Mouse (Mus musculus) liver, embryonic 11.5 days (tissue): ENCODE measurements around the gene Wdr82. TPM values are rescaled to one million over a fixed set of nuclear protein-coding genes. Genes with fewer than 3 reads are reported as not detected.

ENCODE experiments used
- ATAC-seq: fragments of 200-750 bp; cut with Nextera tagmentation; replicated peaks from 2 replicates; pipeline ENCODE4 v1.8.0; 2017; ENCODE audit warnings: moderate number of reproducible peaks, mild to moderate bottlenecking, moderate TSS enrichment, moderate library complexity; ENCODE audit not compliant: low FRiP score
- DNase-seq: peaks from one replicate; pipeline ENCODE4 v3.0.0-alpha.2; 2017; ENCODE audit warnings: low spot score
- H3K27ac ChIP-seq: fragments of 300-500 bp; sonication (generic); 2 replicates; pipeline ENCODE4 v1.5.1; 2014; ENCODE audit warnings: mild to moderate bottlenecking, low read depth, low read length, control low read depth
- H3K27me3 ChIP-seq: fragments of 300-500 bp; sonication (generic); replicated peaks from 2 replicates; pipeline ENCODE4 v1.6.1; 2014; ENCODE audit warnings: low read length, mixed read lengths; ENCODE audit not compliant: control insufficient read depth, insufficient read depth
- H3K36me3 ChIP-seq: fragments of 300-500 bp; sonication (generic); 2 replicates; pipeline ENCODE4 v1.6.1; 2014; ENCODE audit warnings: mild to moderate bottlenecking, low read length, moderate library complexity, mixed read lengths; ENCODE audit not compliant: control insufficient read depth, insufficient read depth
- H3K4me1 ChIP-seq: fragments of 300-500 bp; sonication (generic); replicated peaks from 2 replicates; pipeline ENCODE4 v1.6.1; 2014; ENCODE audit warnings: low read length, mixed read lengths; ENCODE audit not compliant: control insufficient read depth, insufficient read depth
- H3K4me2 ChIP-seq: fragments of 300-500 bp; sonication (generic); 2 replicates; pipeline ENCODE4 v1.6.1; 2014; ENCODE audit warnings: mild to moderate bottlenecking, control low read depth, moderate library complexity
- H3K4me3 ChIP-seq: fragments of 300-500 bp; sonication (generic); 2 replicates; pipeline ENCODE4 v1.5.1; 2014; ENCODE audit warnings: low read depth, low read length, control low read depth
- H3K9ac ChIP-seq: fragments of 300-500 bp; sonication (generic); 2 replicates; pipeline ENCODE4 v1.6.1; 2014; ENCODE audit warnings: low read depth, low read length, control low read depth
- H3K9me3 ChIP-seq: fragments of 300-500 bp; sonication (generic); 2 replicates; pipeline ENCODE4 v1.6.1; 2016; ENCODE audit warnings: low read length, inconsistent platforms, mixed read lengths; ENCODE audit not compliant: control insufficient read depth
- WGBS: fragments of 180-500 bp; shearing (Covaris S2); extraction: QIAGEN DNeasy Blood & Tissue Kit; methylation state at CpG from one replicate; pipeline ENCODE4 v1.1.7; 2014; 5-methylcytosine and 5-hydroxymethylcytosine counted together
- polyA plus RNA-seq: library from polyadenylated mRNA; unstranded; fragments of >200 nt; fragmentation: Nextera tagmentation; extraction: Ambion mirVana; gene quantifications from 2 replicates; pipeline ENCODE4 v1.2.1, GENCODE M21; 2014

Wdr82 gene
- polyA plus RNA-seq, 1 experiment from 2014 or later, result 18.8 TPM

GRCm38 (mm10) chr9:106156921-106157622 is 13.7 kb upstream of the Wdr82 start:
- peak overlapping the region; percentile 23 for H3K27ac ChIP-seq
- no peaks in the 10 kb centered on the region; the same call in 1 of the 2 replicates for H3K27me3 ChIP-seq
- 80% methylated on average over 21 of the region's 21 CpGs for WGBS
- no peaks in the 10 kb centered on the region; the same call in 1 of the 2 replicates for H3K4me1 ChIP-seq
- H3K9me3 ChIP-seq, result no peaks in the 10 kb centered on the region
- H3K36me3 ChIP-seq, result no peaks in the 10 kb centered on the region
- peak overlapping the region; percentile 3 for H3K4me3 ChIP-seq
- no peak for DNase-seq
- peak overlapping the region; percentile 52 for H3K4me2 ChIP-seq
- no peak overlapping the region for H3K9ac ChIP-seq
- no peak for ATAC-seq

GRCm38 (mm10) chr9:106157623-106157925 is 13.2 kb upstream of the Wdr82 start:
- Histone ChIP-seq H3K27ac (peak overlapping the region; percentile 23), H3K27me3 (no peaks in the 10 kb centered on the region), H3K36me3 (no peaks in the 10 kb centered on the region), H3K4me3 (peak overlapping the region; percentile 3; the same call in 1 of the 2 replicates), H3K9ac (no peak overlapping the region), H3K9me3 (no peaks in the 10 kb centered on the region), H3K4me1 (no peaks in the 10 kb centered on the region; the same call in 1 of the 2 replicates), H3K4me2 (peak overlapping the region; percentile 52)
- WGBS, result 79% methylated on average over 10 of the region's 10 CpGs
- no peak for DNase-seq
- ATAC-seq, result 0 out of 2 replicates have a peak, but pooled peaks have one; percentile 5

GRCm38 (mm10) chr9:106158037-106158491 is 12.7 kb upstream of the Wdr82 start, which contains the start of gene Glyctk:
TSS of gene Glyctk (minus strand) at chr9:106158138.
- Histone ChIP-seq H3K27me3 (no peaks in the 10 kb centered on the region), H3K9me3 (no peaks in the 10 kb centered on the region), H3K4me1 (no peaks in the 10 kb centered on the region; the same call in 1 of the 2 replicates), H3K4me3 (peak within 1 kb of the TSS; percentile 3), H3K27ac (peak within 1 kb of the TSS; percentile 28), H3K4me2 (peak within 1 kb of the TSS; percentile 52), H3K36me3 (no peaks in the 10 kb centered on the region), H3K9ac (no peak within 1 kb of the TSS)
- no peak for DNase-seq
- peak; percentile 53; the same call in 1 of the 2 replicates for ATAC-seq
- 74% methylated on average over 6 of the region's 6 CpGs for WGBS

- no peak for DNase-seq
- H3K4me2 ChIP-seq, result peak overlapping the region; percentile 62; the same call in 1 of the 2 replicates
- H3K9ac ChIP-seq, result no peak overlapping the region
- no peak overlapping the region for H3K4me3 ChIP-seq
- H3K4me1 ChIP-seq, result no peaks in the 10 kb centered on the region; the same call in 1 of the 2 replicates
- H3K27ac ChIP-seq, result no peak overlapping the region
- H3K36me3 ChIP-seq, result no peaks in the 10 kb centered on the region
- no peak for ATAC-seq
- 84% methylated on average over 9 of the region's 9 CpGs for WGBS
- no peaks in the 10 kb centered on the region for H3K9me3 ChIP-seq
- no peaks in the 10 kb centered on the region for H3K27me3 ChIP-seq
Observed at GRCm38 (mm10) chr9:106159237-106159636, 11.5 kb upstream of the Wdr82 start.

- H3K9ac ChIP-seq, result peak overlapping the region; percentile 60
- H3K4me3 ChIP-seq, result peak overlapping the region; percentile 53
- peak; percentile 87 for DNase-seq
- H3K4me2 ChIP-seq, result peak overlapping the region; percentile 62
- peak; percentile 70 for ATAC-seq
- peak overlapping the region; percentile 62; the same call in 1 of the 2 replicates for H3K27ac ChIP-seq
- no peaks in the 10 kb centered on the region for H3K9me3 ChIP-seq
- WGBS, result 4% methylated on average over 24 of the region's 24 CpGs
- H3K27me3 ChIP-seq, result no peaks in the 10 kb centered on the region
- no peaks in the 10 kb centered on the region; the same call in 1 of the 2 replicates for H3K4me1 ChIP-seq
- H3K36me3 ChIP-seq, result no peaks in the 10 kb centered on the region
Observed at GRCm38 (mm10) chr9:106159784-106160301, 10.9 kb upstream of the Wdr82 start.

GRCm38 (mm10) chr9:106160426-106160825 is 10.3 kb upstream of the Wdr82 start:
- Histone ChIP-seq H3K4me1 (no peaks in the 10 kb centered on the region; the same call in 1 of the 2 replicates), H3K27me3 (no peaks in the 10 kb centered on the region), H3K9ac (peak overlapping the region; percentile 60), H3K4me2 (peak overlapping the region; percentile 62), H3K36me3 (no peaks in the 10 kb centered on the region), H3K4me3 (peak overlapping the region; percentile 53), H3K9me3 (no peaks in the 10 kb centered on the region), H3K27ac (peak overlapping the region; percentile 62; the same call in 1 of the 2 replicates)
- ATAC-seq (no peak), DNase-seq (no peak)
- WGBS, result 48% methylated on average over 5 of the region's 5 CpGs

- 62% methylated on average over 2 of the region's 2 CpGs for WGBS
Observed at GRCm38 (mm10) chr9:106166709-106167108, 4.0 kb upstream of the Wdr82 start.

GRCm38 (mm10) chr9:106167241-106167640 is 3.5 kb upstream of the Wdr82 start:
- Histone ChIP-seq H3K4me3 (no peak overlapping the region), H3K4me1 (peaks cover 6% of the 10 kb centered on the region; the same call in 1 of the 2 replicates), H3K36me3 (no peaks in the 10 kb centered on the region), H3K27ac (no peak overlapping the region), H3K9ac (no peak overlapping the region), H3K4me2 (no peak overlapping the region), H3K9me3 (no peaks in the 10 kb centered on the region), H3K27me3 (no peaks in the 10 kb centered on the region)
- no peak for DNase-seq
- ATAC-seq, result no peak
- WGBS, result 85% methylated on average over 3 of the region's 3 CpGs

More at GRCm38 (mm10) chr9:106166709-106167108, 4.0 kb upstream of the Wdr82 start:
- Histone ChIP-seq H3K27me3 (no peaks in the 10 kb centered on the region), H3K9me3 (no peaks in the 10 kb centered on the region), H3K27ac (no peak overlapping the region), H3K36me3 (no peaks in the 10 kb centered on the region), H3K4me2 (no peak overlapping the region), H3K4me1 (peaks cover 6% of the 10 kb centered on the region; the same call in 1 of the 2 replicates), H3K4me3 (no peak overlapping the region), H3K9ac (no peak overlapping the region)
- no peak for ATAC-seq
- DNase-seq, result no peak
